Mouse (Mus musculus) G1E (cell line): Measurements from ENCODE around the gene Efhc1. TPM values are rescaled to one million over a fixed set of nuclear protein-coding genes. Genes with fewer than 3 reads are reported as not detected.

ENCODE experiments used
- ATAC-seq: 2 replicates; pipeline ENCODE4 v1.8.0; 2016; ENCODE audit warnings: mild to moderate bottlenecking; ENCODE audit not compliant: insufficient number of reproducible peaks, poor library complexity, low FRiP score, severe bottlenecking; ENCODE audit errors: extremely low read depth
- DNase-seq: peaks from one replicate; pipeline ENCODE4 v3.0.0; 2012; ENCODE audit warnings: low spot score
- H3K27me3 ChIP-seq: 2 replicates; pipeline ENCODE4 v1.6.1; 2012; ENCODE audit warnings: mild to moderate bottlenecking, low read length, inconsistent platforms; ENCODE audit not compliant: insufficient read depth
- H3K36me3 ChIP-seq: replicated peaks from 2 replicates; pipeline ENCODE3; 2012; ENCODE audit warnings: mild to moderate bottlenecking, inconsistent platforms
- H3K4me1 ChIP-seq: 2 replicates; pipeline ENCODE4 v1.6.1; 2012; ENCODE audit warnings: low read depth, low read length, inconsistent platforms, mixed read lengths; ENCODE audit not compliant: insufficient read depth
- H3K4me3 ChIP-seq: 2 replicates; pipeline ENCODE4 v1.5.1; 2012; ENCODE audit warnings: low read depth, mild to moderate bottlenecking, inconsistent platforms, low read length, moderate library complexity, mixed read lengths
- H3K9me3 ChIP-seq: replicated peaks from 2 replicates; pipeline ENCODE4 v1.6.1; 2012; ENCODE audit warnings: inconsistent platforms
- CTCF ChIP-seq: IDR thresholded peaks from 2 replicates; pipeline ENCODE4 v1.5.1; 2012; ENCODE audit warnings: low read depth, low read length, inconsistent platforms, mixed read lengths
- GATA1 ChIP-seq: IDR thresholded peaks from 2 replicates; pipeline ENCODE4 v1.6.1; 2012; ENCODE audit warnings: borderline replicate concordance, low read length, inconsistent platforms, mixed read lengths
- GATA2 ChIP-seq: IDR thresholded peaks from 2 replicates; pipeline ENCODE4 v1.6.1; 2012; ENCODE audit warnings: low read depth, low read length, inconsistent platforms, borderline replicate concordance
- POLR2AphosphoS5 ChIP-seq: IDR thresholded peaks from 2 replicates; pipeline ENCODE4 v1.6.1; 2012; ENCODE audit warnings: low read depth, low read length, inconsistent platforms; ENCODE audit not compliant: insufficient replicate concordance
- TAL1 ChIP-seq: conservative IDR thresholded peaks from 2 replicates; pipeline ENCODE4 v1.6.1; 2012; ENCODE audit warnings: low read depth, low read length, inconsistent platforms, mixed read lengths
- polyA plus RNA-seq: library from polyadenylated mRNA; stranded (reverse); fragments of >175 nt; gene quantifications from 2 replicates; pipeline ENCODE4 v1.2.3, GENCODE M21; 2012
- total RNA-seq, 2 experiments: library from RNA; stranded (forward) in 1 of 2; stranded (reverse) in 1 of 2; fragments of 200-1000 nt in 1 of 2; fragments of >200 nt in 1 of 2; fragmentation: Nextera tagmentation in 1 of 2; gene quantifications; 2 replicates each; pipeline ENCODE4 v1.2.3; 2014 to 2017

Gene Efhc1
- total and polyA plus RNA-seq, 3 experiments, result not detected

- TF ChIP-seq CTCF, result no peak
- no peak for TF ChIP-seq GATA2
- TF ChIP-seq TAL1, result no peak
- TF ChIP-seq POLR2AphosphoS5, result no peak
- TF ChIP-seq GATA1, result no peak
Measured at GRCm38 (mm10) chr1:20941322-20941721, 10.1 kb upstream of the Efhc1 start.

GRCm38 (mm10) chr1:20941857-20942256 lies 9.6 kb upstream of the Efhc1 start:
- no peak for DNase-seq
- Histone ChIP-seq H3K4me3 (no peak overlapping the region), H3K36me3 (no peaks in the 10 kb centered on the region), H3K9me3 (peaks cover 2% of the 10 kb centered on the region), H3K27me3 (no peaks in the 10 kb centered on the region; the same call in 1 of the 2 replicates), H3K4me1 (peaks cover 13% of the 10 kb centered on the region)
- no peak for ATAC-seq
- TF ChIP-seq POLR2AphosphoS5, result no peak
- TF ChIP-seq GATA2, result no peak
- TF ChIP-seq TAL1, result no peak
- TF ChIP-seq GATA1, result no peak
- TF ChIP-seq CTCF, result no peak

More at GRCm38 (mm10) chr1:20941322-20941721, 10.1 kb upstream of the Efhc1 start:
- DNase-seq, result no peak
- Histone ChIP-seq H3K4me3 (no peak overlapping the region), H3K4me1 (peaks cover 18% of the 10 kb centered on the region), H3K9me3 (peaks cover 2% of the 10 kb centered on the region), H3K36me3 (no peaks in the 10 kb centered on the region), H3K27me3 (no peaks in the 10 kb centered on the region; the same call in 1 of the 2 replicates)
- ATAC-seq, result no peak

GRCm38 (mm10) chr1:20943016-20943415 lies 8.4 kb upstream of the Efhc1 start:
- Histone ChIP-seq H3K4me1 (peaks cover 5% of the 10 kb centered on the region; the same call in 1 of the 2 replicates), H3K36me3 (no peaks in the 10 kb centered on the region), H3K9me3 (peaks cover 2% of the 10 kb centered on the region), H3K4me3 (no peak overlapping the region), H3K27me3 (no peaks in the 10 kb centered on the region)
- DNase-seq, result no peak
- no peak for ATAC-seq
- TF ChIP-seq TAL1, result no peak
- no peak for TF ChIP-seq POLR2AphosphoS5

GRCm38 (mm10) chr1:20951799-20952198 lies 373 bp downstream of the Efhc1 start:
- no peak for TF ChIP-seq GATA2
- TF ChIP-seq TAL1, result no peak
- no peak for TF ChIP-seq CTCF
- TF ChIP-seq GATA1, result no peak
- no peak for TF ChIP-seq POLR2AphosphoS5
- DNase-seq, result no peak
- no peak for ATAC-seq

GRCm38 (mm10) chr1:20954876-20955275 lies 3.5 kb downstream of the Efhc1 start:
- Histone ChIP-seq H3K27me3 (peaks cover 10% of the 10 kb centered on the region), H3K4me1 (peaks cover 6% of the 10 kb centered on the region), H3K4me3 (no peak overlapping the region), H3K36me3 (no peaks in the 10 kb centered on the region), H3K9me3 (no peaks in the 10 kb centered on the region)
- ATAC-seq (no peak), DNase-seq (no peak)
- TF ChIP-seq TAL1 (no peak), GATA2 (no peak), GATA1 (no peak), CTCF (no peak), POLR2AphosphoS5 (no peak)

More at GRCm38 (mm10) chr1:20951799-20952198, 373 bp downstream of the Efhc1 start:
- H3K27me3 ChIP-seq, result peaks cover 13% of the 10 kb centered on the region
- H3K4me1 ChIP-seq, result peaks cover 6% of the 10 kb centered on the region
- no peaks in the 10 kb centered on the region for H3K9me3 ChIP-seq
- H3K36me3 ChIP-seq, result no peaks in the 10 kb centered on the region
- peak overlapping the region; percentile 5; the same call in 1 of the 2 replicates for H3K4me3 ChIP-seq

- Histone ChIP-seq H3K36me3 (no peaks in the 10 kb centered on the region), H3K9me3 (no peaks in the 10 kb centered on the region), H3K27me3 (no peaks in the 10 kb centered on the region), H3K4me3 (no peak overlapping the region), H3K4me1 (no peaks in the 10 kb centered on the region)
- DNase-seq, result no peak
- ATAC-seq, result no peak
- no peak for TF ChIP-seq TAL1
- no peak for TF ChIP-seq GATA2
- no peak for TF ChIP-seq GATA1
- TF ChIP-seq POLR2AphosphoS5, result no peak
- TF ChIP-seq CTCF, result no peak
Measured at GRCm38 (mm10) chr1:20969642-20970041, 18.2 kb downstream of the Efhc1 start.

- H3K27me3 ChIP-seq, result no peaks in the 10 kb centered on the region
- no peak for DNase-seq
- TF ChIP-seq GATA1 (no peak), GATA2 (no peak), POLR2AphosphoS5 (no peak), TAL1 (no peak), CTCF (no peak)
- ATAC-seq, result no peak
- no peak overlapping the region for H3K4me3 ChIP-seq
- no peaks in the 10 kb centered on the region for H3K4me1 ChIP-seq
- H3K9me3 ChIP-seq, result no peaks in the 10 kb centered on the region
- H3K36me3 ChIP-seq, result no peaks in the 10 kb centered on the region
Measured at GRCm38 (mm10) chr1:20973389-20973788, 22.0 kb downstream of the Efhc1 start.
